ENCODE assay signal across 8 mouse cellular contexts in the genomic region with DNA sequence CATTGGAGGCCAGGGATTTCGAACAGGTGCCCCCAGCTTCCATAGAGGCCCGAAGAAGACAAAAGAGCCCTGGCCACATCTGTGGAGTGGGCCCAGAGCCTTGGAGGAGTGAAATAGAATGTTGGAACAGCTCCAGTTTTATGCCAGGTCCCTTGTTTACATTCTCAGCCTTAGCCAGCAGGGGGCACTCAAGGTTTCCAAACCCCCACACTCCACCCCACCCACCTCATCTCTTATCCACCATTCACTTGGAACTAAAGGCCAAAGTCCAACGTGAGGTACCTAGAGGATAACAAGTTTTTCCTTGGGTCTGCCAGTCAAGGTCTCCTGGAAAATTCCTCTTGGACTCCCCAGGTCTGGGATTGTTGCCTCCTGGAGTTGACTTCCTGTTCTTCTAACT. TPM values are rescaled to one million over a fixed set of nuclear protein-coding genes. Genes with fewer than 3 reads are reported as not detected.
DNase-seq lines count a peak whose midpoint lies in the region; ATAC-seq lines count a peak whose summit lies in the region.
"Had no signal": no experiment of that assay in that cellular context is flagged by ENCODE, and none has a peak within 500 bp of the region (broad histone marks: within the 10 kb centered on the region; RNA-seq: fewer than 3 reads in every experiment).

No protein-coding gene starts in this region.

- no peaks in the 10 kb centered on the region for H3K36me3 ChIP-seq in midbrain, embryonic 10.5 days
- H3K36me3 ChIP-seq in midbrain, embryonic 16.5 days (ENCODE audit: control insufficient read depth, insufficient read depth, low read length), result no peaks in the 10 kb centered on the region
- no peaks in the 10 kb centered on the region for H3K36me3 ChIP-seq in limb, embryonic 10.5 days
- H3K36me3 ChIP-seq: midbrain, embryonic 12.5 days had no signal

- intact Hi-C loops in heart, postnatal 10 days (cut with DNase I), result loop anchor here (1.0 kb wide), 1 partner anchor 221 kb away; no protein-coding TSS in a partner anchor

- no peak overlapping the region for H3K4me2 ChIP-seq in midbrain, embryonic 16.5 days (ENCODE audit: low read length)
- H3K4me2 ChIP-seq: midbrain, embryonic 12.5 days had no signal

- DNase-seq in midbrain, embryonic 10.5 days (ENCODE audit: low spot score), result peak; percentile 23
- peak; percentile 67 for DNase-seq in ZHBTc4 (ENCODE audit: low read depth, low spot score)
- peak; percentile 10 for DNase-seq in cerebellum, adult 11-12 months
- DNase-seq in heart, postnatal 10 days, result peak; percentile 41 to 51
- peak; percentile 54 for DNase-seq in limb, embryonic 10.5 days (ENCODE audit: low spot score)
- peak; percentile 47 for DNase-seq in skeletal muscle tissue, adult 2 months (ENCODE audit: low read depth, low spot score)

- H3K9ac ChIP-seq in midbrain, embryonic 16.5 days (ENCODE audit: low read depth, low read length), result no peak overlapping the region
- H3K9ac ChIP-seq: midbrain, embryonic 12.5 days had no signal

- 39% methylated on average over 3 of the region's 3 CpGs for WGBS in midbrain, embryonic 10.5 days
- 39% methylated on average over 3 of the region's 3 CpGs for WGBS in midbrain, embryonic 16.5 days
- 36% methylated on average over 3 of the region's 3 CpGs for WGBS in limb, embryonic 10.5 days

- no peaks in the 10 kb centered on the region; the same call in 1 of the 2 replicates for H3K27me3 ChIP-seq in midbrain, embryonic 10.5 days (ENCODE audit: low read depth, poor library complexity, severe bottlenecking)
- H3K27me3 ChIP-seq in midbrain, embryonic 16.5 days (ENCODE audit: control insufficient read depth, insufficient read depth, low read depth, low read length), result no peaks in the 10 kb centered on the region
- H3K27me3 ChIP-seq in limb, embryonic 10.5 days (ENCODE audit: low read depth, poor library complexity, severe bottlenecking), result 0 out of 2 replicates have a peak, but pooled peaks cover 3% of the 10 kb centered on the region
- H3K27me3 ChIP-seq: midbrain, embryonic 12.5 days had no signal

- H3K27ac ChIP-seq in midbrain, embryonic 10.5 days (replicated peaks), result no peak overlapping the region
- no peak overlapping the region for H3K27ac ChIP-seq in midbrain, embryonic 16.5 days (ENCODE audit: low read length)
- H3K27ac ChIP-seq in limb, embryonic 10.5 days, result no peak overlapping the region
- H3K27ac ChIP-seq: midbrain, embryonic 12.5 days had no signal

- H3K4me1 ChIP-seq in midbrain, embryonic 10.5 days, result peaks cover 6% of the 10 kb centered on the region
- peaks cover 8% of the 10 kb centered on the region for H3K4me1 ChIP-seq in midbrain, embryonic 16.5 days (ENCODE audit: control insufficient read depth, insufficient read depth, low read length)
- peaks cover 6% of the 10 kb centered on the region for H3K4me1 ChIP-seq in limb, embryonic 10.5 days

- no peaks in the 10 kb centered on the region for H3K9me3 ChIP-seq in midbrain, embryonic 10.5 days (replicated peaks)
- no peaks in the 10 kb centered on the region for H3K9me3 ChIP-seq in midbrain, embryonic 16.5 days (replicated peaks; ENCODE audit: control insufficient read depth, low read length, poor library complexity, severe bottlenecking)
- H3K9me3 ChIP-seq in limb, embryonic 10.5 days (replicated peaks), result no peaks in the 10 kb centered on the region
- H3K9me3 ChIP-seq: midbrain, embryonic 12.5 days had no signal

- no peak for ATAC-seq in midbrain, embryonic 16.5 days

- no peak overlapping the region for H3K4me3 ChIP-seq in midbrain, embryonic 10.5 days
- no peak overlapping the region for H3K4me3 ChIP-seq in midbrain, embryonic 16.5 days (ENCODE audit: low read depth, low read length)
- H3K4me3 ChIP-seq in limb, embryonic 10.5 days, result no peak overlapping the region
- H3K4me3 ChIP-seq: midbrain, embryonic 12.5 days had no signal

RNA-seq across cellular contexts. Expression of gene Gas7, which starts 27.0 kb away (rescaled TPM):
- 2.9 and 3.4 TPM in 2 replicates for polyA plus RNA-seq in midbrain, embryonic 10.5 days (2016; fragmentation: Nextera tagmentation; extraction: Ambion mirVana)
- polyA plus RNA-seq in midbrain, embryonic 16.5 days (2015; fragmentation: Nextera tagmentation; extraction: Ambion mirVana), result 52.2 and 53.5 TPM in 2 replicates
- total RNA-seq in heart, postnatal 10 days (2021), result 10 to 100 TPM; 21.3 to 22.2 TPM
- 1.8 and 2.7 TPM in 2 replicates for polyA plus RNA-seq in limb, embryonic 10.5 days (2016; fragmentation: Nextera tagmentation; extraction: Ambion mirVana)

Comparison
In these comparisons a context has a peak if more than half of its experiments do, and no peak if none do; other contexts are left out.
1. RNA of gene Gas7, which starts 27.0 kb away (polyA plus RNA-seq): 52.2 to 53.5 TPM in midbrain, embryonic 16.5 days; 2.9 to 3.4 TPM in midbrain, embryonic 10.5 days and 1.8 to 2.7 TPM in limb, embryonic 10.5 days; every median in the first group is over 10 times any median in the second.
2. DNase-seq: peak in every context shown above with its lines; median percentile 67 in ZHBTc4; 54 in limb, embryonic 10.5 days; 47 in skeletal muscle tissue, adult 2 months; 46 in heart, postnatal 10 days; 23 in midbrain, embryonic 10.5 days; 10 in cerebellum, adult 11-12 months.